Mouse (Mus musculus): ENCODE data around the gene Atp5mpl. TPM values are rescaled to one million over a fixed set of nuclear protein-coding genes. Genes with fewer than 3 reads are reported as not detected.

Gene Atp5mpl
- polyA plus RNA-seq, 1 experiment from 2014 or later = 689 TPM

- ATAC-seq (ENCODE audit: low FRiP score, low TSS enrichment) = no peak
- Histone ChIP-seq H3K9me3 (ENCODE audit: control insufficient read depth, low read length) (no peaks in the 10 kb centered on the region), H3K9ac (ENCODE audit: low read depth, low read length) (no peak overlapping the region), H3K4me2 (replicated peaks; ENCODE audit: low read depth, low read length) (no peak overlapping the region), H3K27ac (ENCODE audit: low read depth, low read length) (no peak overlapping the region), H3K4me1 (ENCODE audit: control insufficient read depth, insufficient read depth, low read length) (peaks cover 34% of the 10 kb centered on the region), H3K27me3 (ENCODE audit: control insufficient read depth, insufficient read depth, low read length) (no peaks in the 10 kb centered on the region), H3K36me3 (ENCODE audit: control insufficient read depth, insufficient read depth, low read length) (no peaks in the 10 kb centered on the region), H3K4me3 (ENCODE audit: low read length) (no peak overlapping the region)
- 75% methylated on average over 9 of the region's 9 CpGs for WGBS
Observed at GRCm38 (mm10) chr12:111931411-111932025, 35.3 kb downstream of the Atp5mpl start.

GRCm38 (mm10) chr12:111928411-111928966 is 38.3 kb downstream of the Atp5mpl start:
- Histone ChIP-seq H3K9me3 (ENCODE audit: control insufficient read depth, low read length) (no peaks in the 10 kb centered on the region), H3K9ac (ENCODE audit: low read depth, low read length) (no peak overlapping the region), H3K4me3 (ENCODE audit: low read length) (no peak overlapping the region), H3K27ac (ENCODE audit: low read depth, low read length) (no peak overlapping the region), H3K4me2 (replicated peaks; ENCODE audit: low read depth, low read length) (no peak overlapping the region), H3K4me1 (ENCODE audit: control insufficient read depth, insufficient read depth, low read length) (peaks cover 20% of the 10 kb centered on the region), H3K27me3 (ENCODE audit: control insufficient read depth, insufficient read depth, low read length) (no peaks in the 10 kb centered on the region), H3K36me3 (ENCODE audit: control insufficient read depth, insufficient read depth, low read length) (no peaks in the 10 kb centered on the region)
- WGBS = 76% methylated on average over 18 of the region's 18 CpGs
- ATAC-seq (ENCODE audit: low FRiP score, low TSS enrichment) = no peak

GRCm38 (mm10) chr12:111927338-111927737 is 39.4 kb downstream of the Atp5mpl start:
- no peak for ATAC-seq (ENCODE audit: low FRiP score, low TSS enrichment)

GRCm38 (mm10) chr12:111923117-111923516 is 43.7 kb downstream of the Atp5mpl start:
- no peak for ATAC-seq (ENCODE audit: low FRiP score, low TSS enrichment)
- no peaks in the 10 kb centered on the region for H3K27me3 ChIP-seq (ENCODE audit: control insufficient read depth, insufficient read depth, low read length)
- H3K9ac ChIP-seq (ENCODE audit: low read depth, low read length) = no peak overlapping the region
- H3K27ac ChIP-seq (ENCODE audit: low read depth, low read length) = no peak overlapping the region
- H3K4me1 ChIP-seq (ENCODE audit: control insufficient read depth, insufficient read depth, low read length) = no peaks in the 10 kb centered on the region; the same call in 1 of the 2 replicates
- no peak overlapping the region for H3K4me2 ChIP-seq (replicated peaks; ENCODE audit: low read depth, low read length)
- H3K36me3 ChIP-seq (ENCODE audit: control insufficient read depth, insufficient read depth, low read length) = no peaks in the 10 kb centered on the region
- no peaks in the 10 kb centered on the region for H3K9me3 ChIP-seq (ENCODE audit: control insufficient read depth, low read length)
- 91% methylated on average over 6 of the region's 6 CpGs for WGBS
- H3K4me3 ChIP-seq (ENCODE audit: low read length) = no peak overlapping the region

More at GRCm38 (mm10) chr12:111927338-111927737, 39.4 kb downstream of the Atp5mpl start:
- WGBS = 80% methylated on average over 1 of the region's 1 CpGs
- Histone ChIP-seq H3K27ac (ENCODE audit: low read depth, low read length) (no peak overlapping the region), H3K9ac (ENCODE audit: low read depth, low read length) (no peak overlapping the region), H3K36me3 (ENCODE audit: control insufficient read depth, insufficient read depth, low read length) (no peaks in the 10 kb centered on the region), H3K4me2 (replicated peaks; ENCODE audit: low read depth, low read length) (no peak overlapping the region), H3K9me3 (ENCODE audit: control insufficient read depth, low read length) (no peaks in the 10 kb centered on the region), H3K4me1 (ENCODE audit: control insufficient read depth, insufficient read depth, low read length) (peaks cover 9% of the 10 kb centered on the region; the same call in 1 of the 2 replicates), H3K27me3 (ENCODE audit: control insufficient read depth, insufficient read depth, low read length) (no peaks in the 10 kb centered on the region), H3K4me3 (ENCODE audit: low read length) (no peak overlapping the region)

- Histone ChIP-seq H3K27me3 (ENCODE audit: control insufficient read depth, insufficient read depth, low read length) (no peaks in the 10 kb centered on the region), H3K9ac (ENCODE audit: low read depth, low read length) (no peak overlapping the region; the same call in 1 of the 2 replicates), H3K4me2 (replicated peaks; ENCODE audit: low read depth, low read length) (no peak overlapping the region), H3K4me1 (ENCODE audit: control insufficient read depth, insufficient read depth, low read length) (peaks cover 9% of the 10 kb centered on the region), H3K27ac (ENCODE audit: low read depth, low read length) (no peak overlapping the region), H3K4me3 (ENCODE audit: low read length) (no peak overlapping the region), H3K9me3 (ENCODE audit: control insufficient read depth, low read length) (no peaks in the 10 kb centered on the region), H3K36me3 (ENCODE audit: control insufficient read depth, insufficient read depth, low read length) (no peaks in the 10 kb centered on the region)
- no peak for ATAC-seq (ENCODE audit: low FRiP score, low TSS enrichment)
- WGBS = 42% methylated on average over 9 of the region's 9 CpGs
Observed at GRCm38 (mm10) chr12:111920046-111920445, 46.7 kb downstream of the Atp5mpl start.

GRCm38 (mm10) chr12:111916514-111917217 is 50.1 kb downstream of the Atp5mpl start:
- H3K9ac ChIP-seq (ENCODE audit: low read depth, low read length) = no peak overlapping the region
- ATAC-seq (ENCODE audit: low FRiP score, low TSS enrichment) = peak; percentile 40; the same call in 1 of the 2 replicates
- H3K4me2 ChIP-seq (replicated peaks; ENCODE audit: low read depth, low read length) = no peak overlapping the region
- H3K9me3 ChIP-seq (ENCODE audit: control insufficient read depth, low read length) = no peaks in the 10 kb centered on the region
- peak overlapping the region; percentile 77 for H3K27ac ChIP-seq (ENCODE audit: low read depth, low read length)
- H3K4me1 ChIP-seq (ENCODE audit: control insufficient read depth, insufficient read depth, low read length) = peaks cover 9% of the 10 kb centered on the region
- H3K27me3 ChIP-seq (ENCODE audit: control insufficient read depth, insufficient read depth, low read length) = no peaks in the 10 kb centered on the region
- H3K4me3 ChIP-seq (ENCODE audit: low read length) = no peak overlapping the region
- no peaks in the 10 kb centered on the region for H3K36me3 ChIP-seq (ENCODE audit: control insufficient read depth, insufficient read depth, low read length)
- WGBS = 32% methylated on average over 12 of the region's 12 CpGs

- Histone ChIP-seq H3K4me1 (ENCODE audit: control insufficient read depth, insufficient read depth, low read length) (peaks cover 9% of the 10 kb centered on the region), H3K36me3 (ENCODE audit: control insufficient read depth, insufficient read depth, low read length) (no peaks in the 10 kb centered on the region), H3K9me3 (ENCODE audit: control insufficient read depth, low read length) (no peaks in the 10 kb centered on the region), H3K27ac (ENCODE audit: low read depth, low read length) (0 out of 2 replicates have a peak overlapping the region, but pooled peaks have one; percentile 12), H3K4me2 (replicated peaks; ENCODE audit: low read depth, low read length) (no peak overlapping the region), H3K4me3 (ENCODE audit: low read length) (no peak overlapping the region), H3K27me3 (ENCODE audit: control insufficient read depth, insufficient read depth, low read length) (no peaks in the 10 kb centered on the region), H3K9ac (ENCODE audit: low read depth, low read length) (no peak overlapping the region)
- 92% methylated on average over 6 of the region's 6 CpGs for WGBS
- no peak for ATAC-seq (ENCODE audit: low FRiP score, low TSS enrichment)
Observed at GRCm38 (mm10) chr12:111915781-111916180, 51.0 kb downstream of the Atp5mpl start.

GRCm38 (mm10) chr12:111914031-111914430 is 52.7 kb downstream of the Atp5mpl start:
- ATAC-seq (ENCODE audit: low FRiP score, low TSS enrichment) = no peak
- Histone ChIP-seq H3K4me3 (ENCODE audit: low read length) (no peak overlapping the region), H3K9me3 (ENCODE audit: control insufficient read depth, low read length) (no peaks in the 10 kb centered on the region), H3K36me3 (ENCODE audit: control insufficient read depth, insufficient read depth, low read length) (no peaks in the 10 kb centered on the region), H3K9ac (ENCODE audit: low read depth, low read length) (no peak overlapping the region), H3K4me1 (ENCODE audit: control insufficient read depth, insufficient read depth, low read length) (peaks cover 10% of the 10 kb centered on the region), H3K27me3 (ENCODE audit: control insufficient read depth, insufficient read depth, low read length) (no peaks in the 10 kb centered on the region), H3K27ac (ENCODE audit: low read depth, low read length) (no peak overlapping the region; the same call in 1 of the 2 replicates), H3K4me2 (replicated peaks; ENCODE audit: low read depth, low read length) (no peak overlapping the region)
- 20% methylated on average over 3 of the region's 3 CpGs for WGBS

GRCm38 (mm10) chr12:111912802-111913201 is 54.0 kb downstream of the Atp5mpl start:
- H3K4me3 ChIP-seq (ENCODE audit: low read length) = no peak overlapping the region
- no peaks in the 10 kb centered on the region for H3K36me3 ChIP-seq (ENCODE audit: control insufficient read depth, insufficient read depth, low read length)
- no peak overlapping the region for H3K4me2 ChIP-seq (replicated peaks; ENCODE audit: low read depth, low read length)
- no peak for ATAC-seq (ENCODE audit: low FRiP score, low TSS enrichment)
- WGBS = 86% methylated on average over 7 of the region's 7 CpGs
- no peaks in the 10 kb centered on the region for H3K9me3 ChIP-seq (ENCODE audit: control insufficient read depth, low read length)
- H3K4me1 ChIP-seq (ENCODE audit: control insufficient read depth, insufficient read depth, low read length) = peaks cover 16% of the 10 kb centered on the region
- H3K27ac ChIP-seq (ENCODE audit: low read depth, low read length) = no peak overlapping the region
- H3K9ac ChIP-seq (ENCODE audit: low read depth, low read length) = no peak overlapping the region
- H3K27me3 ChIP-seq (ENCODE audit: control insufficient read depth, insufficient read depth, low read length) = no peaks in the 10 kb centered on the region
